Mouse (Mus musculus) CD4-positive helper T cell, adult 2 months (primary cell): ENCODE data around the gene Dcaf12.
A peak's percentile ranks its signal among the peaks of the same experiment; 100 is the strongest.

ENCODE experiments used
- DNase-seq: peaks from one replicate; pipeline ENCODE4 v3.0.0-alpha.2; 2012; ENCODE audit warnings: low read depth, missing footprints, low spot score

Dcaf12 gene

DNA sequence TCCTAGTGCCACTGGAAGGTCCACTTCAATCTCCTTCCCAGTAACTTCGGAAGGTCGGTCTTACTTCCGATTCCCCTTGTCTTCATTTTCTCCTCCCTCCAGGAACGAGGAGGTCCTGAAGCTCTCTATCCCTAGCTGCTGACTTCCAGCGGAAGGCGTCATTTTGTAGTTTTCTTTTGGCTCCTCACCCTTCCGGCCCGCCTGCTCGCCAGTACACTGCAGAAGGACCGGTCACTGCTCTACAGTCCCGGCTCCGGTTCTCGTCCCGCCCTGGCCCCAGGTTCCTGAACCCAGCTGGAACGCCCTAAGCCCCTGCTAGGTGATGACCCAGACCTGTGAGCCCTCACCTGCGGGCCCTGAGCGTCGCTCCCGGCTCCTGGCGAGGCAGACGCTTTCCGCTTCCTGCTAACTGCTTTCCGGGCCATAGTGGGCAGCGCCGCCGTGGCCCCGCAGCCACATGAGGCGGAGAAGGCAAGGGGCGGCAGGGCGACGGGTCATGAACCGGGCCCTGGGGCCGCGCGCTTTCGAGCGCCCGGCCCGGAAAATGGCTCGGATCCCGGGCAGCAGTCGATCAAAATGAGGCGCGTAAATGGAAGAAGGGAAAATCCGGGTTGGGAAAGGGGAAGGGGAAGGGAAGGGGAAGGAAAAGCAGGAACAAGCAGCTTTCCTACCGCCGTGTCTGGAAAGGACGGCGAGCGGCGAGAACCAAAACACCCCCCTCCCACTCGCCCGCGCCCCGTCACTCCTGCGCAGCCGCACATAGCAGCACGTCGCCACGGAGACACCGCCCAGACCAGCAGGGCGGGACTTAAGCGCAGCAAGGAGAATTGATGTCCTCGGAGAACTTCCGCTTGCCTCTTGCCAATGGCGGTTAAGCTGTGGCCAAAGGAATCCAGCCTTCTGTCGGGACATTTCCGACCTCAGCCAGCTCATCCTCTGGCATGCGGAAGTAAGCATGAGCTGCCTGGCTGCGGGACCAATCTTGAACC lies at the start of gene Dcaf12:
Gene Dcaf12 (minus strand): TSS at position 749 of the 989 bp plus-strand sequence.
- peak; percentile 94 for DNase-seq

DNA sequence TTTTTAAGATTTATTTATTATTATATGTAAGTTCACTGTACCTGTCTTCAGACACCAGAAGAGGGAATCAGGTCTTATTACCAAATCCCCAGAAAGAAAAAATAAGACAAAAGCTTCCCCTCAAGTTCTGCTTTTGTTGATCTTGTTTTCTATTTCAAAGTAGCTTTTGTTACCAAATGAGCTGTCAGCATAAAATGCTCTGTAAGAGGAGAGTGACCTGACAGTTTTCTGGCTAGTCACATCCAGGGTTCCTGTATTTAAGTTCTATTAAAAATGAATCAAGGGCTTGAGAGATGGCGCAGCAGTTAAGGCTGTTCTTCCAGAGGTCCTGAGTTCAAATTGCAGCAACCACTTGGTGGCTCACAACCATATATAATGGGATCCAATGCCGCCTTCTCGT lies 46.4 kb upstream of the Dcaf12 start:
- no peak for DNase-seq

DNA sequence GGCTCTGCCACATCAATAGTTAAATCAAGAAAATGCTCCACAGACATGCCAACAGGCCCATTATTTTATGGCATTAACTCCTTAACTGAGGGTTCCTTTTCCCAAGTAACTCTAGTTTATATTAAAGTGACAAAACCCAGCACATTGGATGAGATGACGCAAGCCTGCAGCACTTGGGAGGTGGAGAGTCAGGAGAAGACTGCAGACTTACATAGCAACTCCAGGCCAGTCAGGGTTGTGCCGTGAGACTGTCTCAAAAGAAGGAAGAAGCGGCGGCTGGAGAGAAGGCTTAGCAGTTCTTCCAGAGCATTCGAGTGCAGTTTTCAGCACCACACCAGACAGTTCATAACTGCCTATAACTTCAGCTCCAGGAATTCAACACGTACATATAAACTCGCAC lies 44.7 kb upstream of the Dcaf12 start:
- DNase-seq = no peak

DNA sequence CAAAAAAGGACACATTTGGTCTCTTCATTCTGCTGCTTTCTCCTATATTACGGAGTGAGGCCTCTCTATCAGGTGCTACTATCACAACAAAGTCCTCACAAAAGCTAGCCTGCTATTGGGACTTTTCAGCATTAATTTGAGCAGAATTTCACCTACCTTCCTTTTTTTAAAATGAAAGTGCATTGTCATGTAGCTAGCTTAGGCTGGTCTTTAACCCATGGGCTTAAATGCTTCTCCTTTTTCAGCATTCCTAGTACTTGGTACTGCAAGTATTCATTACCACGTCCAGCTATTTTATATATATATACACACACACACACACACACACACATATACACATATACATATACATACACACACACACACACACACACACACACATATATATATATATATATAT lies 44.0 kb upstream of the Dcaf12 start:
- no peak for DNase-seq

DNA sequence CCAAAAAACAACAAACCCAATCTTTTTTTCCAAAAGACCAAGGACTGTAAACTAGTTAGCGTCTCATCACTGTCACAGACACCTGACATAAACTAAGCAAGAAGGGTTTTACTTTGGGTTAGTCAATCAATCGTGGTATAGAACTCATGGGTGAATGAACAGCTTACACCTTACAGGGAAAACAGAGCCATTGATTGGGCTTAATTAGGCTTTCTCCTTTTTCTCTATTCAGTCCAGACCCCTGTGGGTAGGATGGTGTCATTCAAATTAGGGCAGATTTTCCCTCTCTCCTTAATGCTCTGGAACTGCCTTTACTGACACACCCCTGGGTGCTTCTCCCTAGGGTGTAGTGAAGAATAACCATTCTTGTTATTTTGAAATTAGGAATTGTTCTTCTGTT lies 42.5 kb upstream of the Dcaf12 start:
- DNase-seq = no peak

DNA sequence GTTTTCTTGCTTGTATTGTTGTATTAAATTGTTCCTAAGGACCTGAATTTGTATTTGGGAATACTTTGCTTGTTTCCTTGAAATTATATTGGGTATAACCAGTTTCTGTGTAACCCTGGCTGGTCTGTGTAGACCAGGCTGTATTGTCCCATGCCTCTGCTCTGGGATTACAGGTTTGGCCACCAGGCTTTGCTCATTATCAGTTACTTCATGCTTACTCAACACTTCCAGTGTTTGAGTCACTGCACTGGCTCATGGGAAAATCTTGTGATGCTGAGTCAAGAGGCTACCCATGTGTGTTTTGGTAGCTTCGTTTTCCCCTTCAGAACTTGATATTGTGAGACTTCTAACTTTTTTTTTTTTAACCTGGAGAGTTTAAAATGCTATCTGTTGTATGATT lies 38.6 kb upstream of the Dcaf12 start:
- DNase-seq = peak; percentile 18

DNA sequence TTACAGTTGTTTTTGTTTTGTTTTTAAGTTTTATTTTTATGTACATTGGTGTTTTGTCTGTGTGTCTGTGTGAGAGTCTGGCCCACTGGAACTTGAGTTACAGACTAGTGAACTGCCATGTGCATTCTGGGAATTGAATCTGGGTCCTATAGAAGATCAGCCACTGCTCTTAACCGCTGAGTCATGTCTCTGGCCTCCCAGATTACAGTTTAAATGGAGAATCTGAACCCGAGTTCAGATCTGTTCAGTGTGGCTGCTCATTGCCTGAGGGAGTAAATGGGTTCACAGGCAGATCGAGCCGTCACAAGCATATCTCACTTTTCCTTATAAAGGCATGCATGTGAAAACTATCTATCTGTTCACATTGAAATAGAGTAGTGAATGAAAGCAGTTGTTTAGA lies 38.1 kb upstream of the Dcaf12 start:
- DNase-seq = no peak

DNA sequence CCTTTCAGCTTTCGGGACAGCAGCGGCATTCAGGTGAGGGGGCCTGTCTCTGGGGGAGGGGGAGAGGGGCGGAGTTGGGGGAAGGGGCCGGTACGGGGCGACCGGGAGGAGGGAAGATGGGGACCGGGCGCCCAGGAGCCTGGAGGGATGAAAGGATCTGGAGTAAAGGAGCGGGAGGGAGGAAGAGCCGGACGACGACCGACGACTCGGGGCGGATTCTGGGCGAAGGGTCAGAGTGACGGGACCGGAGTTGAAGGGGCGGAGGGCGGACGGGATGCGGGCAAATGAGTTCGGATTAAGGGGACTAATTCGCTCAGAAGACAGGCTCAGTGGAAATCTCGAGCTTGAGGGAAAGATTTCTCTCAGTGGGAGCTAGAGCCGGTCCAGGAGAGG lies 34.5 kb upstream of the Dcaf12 start:
- DNase-seq = no peak

DNA sequence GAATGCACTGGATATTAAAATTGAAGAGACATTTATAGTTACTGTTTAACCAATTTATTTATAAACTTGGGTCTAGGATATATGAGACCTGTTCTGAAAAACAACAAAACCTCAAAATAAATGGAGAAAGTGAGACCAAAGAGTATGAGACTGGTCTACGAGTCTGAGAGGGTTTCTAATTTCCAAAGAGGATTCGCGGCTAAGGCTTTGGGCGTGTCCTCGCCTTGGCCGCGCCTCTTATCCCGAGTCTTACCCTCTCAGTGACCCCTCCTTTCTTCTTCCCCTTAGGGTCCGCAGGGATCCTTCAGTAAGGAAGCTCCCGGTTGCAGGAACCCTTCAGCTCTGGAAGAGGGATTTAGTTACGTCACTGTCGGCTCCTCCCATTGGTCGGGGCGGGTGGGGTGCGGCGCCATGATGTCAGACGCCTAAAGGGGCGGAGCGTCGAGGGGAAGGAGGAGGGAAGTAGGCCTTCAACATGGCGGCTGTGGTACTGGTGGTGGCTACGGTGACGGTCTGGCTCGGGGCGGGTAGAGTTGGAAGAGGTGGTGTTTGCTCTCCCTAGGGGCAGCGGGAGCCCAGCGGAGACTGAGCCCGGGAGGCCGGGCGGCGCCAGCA lies 34.0 kb upstream of the Dcaf12 start, which contains the start of gene Ubap1:
Gene Ubap1 (plus strand): TSS at position 413 of the 615 bp plus-strand sequence.
- DNase-seq = peak; percentile 94

DNA sequence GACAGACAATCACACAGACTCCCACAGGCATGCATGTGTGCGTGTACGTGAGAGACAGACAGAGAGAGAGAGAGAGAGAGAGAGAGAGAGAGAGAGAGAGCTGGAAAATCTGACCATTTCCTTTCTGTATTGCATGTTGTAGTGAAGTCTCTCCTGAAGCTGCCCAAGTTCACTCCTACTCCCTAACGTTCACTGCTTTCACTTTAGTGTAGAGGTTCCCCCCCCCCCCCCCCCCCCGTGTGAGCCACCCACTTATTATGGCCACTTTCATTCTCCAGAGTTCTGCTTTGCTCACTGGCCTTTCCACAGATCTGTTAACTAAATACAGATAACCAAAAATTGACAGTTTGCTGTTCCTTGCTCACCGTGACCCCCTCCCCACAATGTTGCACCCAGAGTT lies 33.1 kb upstream of the Dcaf12 start:
- peak; percentile 67 for DNase-seq

DNA sequence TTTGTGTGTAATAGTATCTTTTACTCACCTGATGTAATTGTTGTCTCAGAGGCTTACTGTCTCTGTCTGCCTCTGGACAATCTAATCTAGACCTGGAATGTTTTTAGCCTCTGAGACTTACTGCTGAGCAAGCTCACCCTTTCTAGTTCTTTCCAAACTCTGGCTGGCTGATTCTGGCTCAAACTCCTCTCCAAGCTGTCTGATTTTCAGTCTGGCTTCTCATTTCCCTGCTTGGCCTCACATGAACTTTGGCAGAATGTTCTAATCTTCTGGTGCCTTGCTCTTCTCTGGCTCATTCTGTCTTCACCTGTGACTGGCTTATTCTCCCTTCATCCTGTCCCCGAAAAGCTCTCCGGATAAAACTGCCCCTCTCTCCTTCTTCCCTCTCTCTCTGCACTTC lies 31.3 kb upstream of the Dcaf12 start:
- no peak for DNase-seq

DNA sequence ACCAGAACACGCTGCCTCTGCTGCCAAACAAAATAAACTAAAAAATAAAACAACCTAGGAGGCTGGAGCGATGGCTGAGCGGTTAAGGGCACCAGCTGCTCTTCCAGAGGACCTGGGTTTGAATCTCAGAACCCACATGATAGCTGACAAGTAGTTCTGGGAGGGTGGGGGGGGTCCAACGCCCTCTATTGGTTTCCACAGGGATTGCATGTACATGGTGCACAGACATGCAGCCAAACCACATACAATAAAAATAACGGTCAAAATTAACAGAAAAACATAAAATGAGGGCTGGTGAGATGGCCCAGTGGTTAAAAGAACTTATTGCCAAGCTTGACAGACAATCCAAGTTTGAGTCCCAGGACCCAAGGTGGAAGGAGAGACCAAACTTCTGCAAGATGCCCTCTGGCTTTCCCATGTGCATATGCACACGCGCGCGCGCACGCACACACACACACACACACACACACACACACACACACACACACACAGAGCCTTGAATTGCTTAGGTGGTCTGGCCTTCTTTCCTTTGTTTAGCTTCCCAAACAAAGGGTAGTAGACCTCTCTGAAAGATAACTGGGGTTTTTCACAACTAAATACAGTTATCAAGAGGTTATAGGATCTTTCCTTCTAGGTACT lies 26.3 kb upstream of the Dcaf12 start:
- no peak for DNase-seq

DNA sequence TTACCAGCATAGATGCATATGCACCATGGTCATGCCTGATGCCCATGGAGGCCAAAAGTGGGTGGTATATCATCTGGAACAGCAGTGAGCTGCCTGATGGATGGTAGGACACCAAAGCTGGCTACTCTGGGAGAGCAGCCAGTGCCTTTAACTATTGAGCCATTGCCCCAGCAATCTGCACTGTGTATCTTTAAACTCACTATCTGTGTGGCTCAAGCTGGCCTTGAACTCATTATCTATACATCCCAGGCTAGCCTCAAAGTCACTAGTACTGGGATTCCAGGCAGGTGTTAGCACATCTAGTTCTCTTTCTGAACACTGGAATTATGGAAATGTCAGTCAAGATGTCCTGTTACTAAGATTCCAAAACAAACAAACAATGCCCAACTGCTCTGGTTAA lies 21.9 kb upstream of the Dcaf12 start:
- no peak for DNase-seq

DNA sequence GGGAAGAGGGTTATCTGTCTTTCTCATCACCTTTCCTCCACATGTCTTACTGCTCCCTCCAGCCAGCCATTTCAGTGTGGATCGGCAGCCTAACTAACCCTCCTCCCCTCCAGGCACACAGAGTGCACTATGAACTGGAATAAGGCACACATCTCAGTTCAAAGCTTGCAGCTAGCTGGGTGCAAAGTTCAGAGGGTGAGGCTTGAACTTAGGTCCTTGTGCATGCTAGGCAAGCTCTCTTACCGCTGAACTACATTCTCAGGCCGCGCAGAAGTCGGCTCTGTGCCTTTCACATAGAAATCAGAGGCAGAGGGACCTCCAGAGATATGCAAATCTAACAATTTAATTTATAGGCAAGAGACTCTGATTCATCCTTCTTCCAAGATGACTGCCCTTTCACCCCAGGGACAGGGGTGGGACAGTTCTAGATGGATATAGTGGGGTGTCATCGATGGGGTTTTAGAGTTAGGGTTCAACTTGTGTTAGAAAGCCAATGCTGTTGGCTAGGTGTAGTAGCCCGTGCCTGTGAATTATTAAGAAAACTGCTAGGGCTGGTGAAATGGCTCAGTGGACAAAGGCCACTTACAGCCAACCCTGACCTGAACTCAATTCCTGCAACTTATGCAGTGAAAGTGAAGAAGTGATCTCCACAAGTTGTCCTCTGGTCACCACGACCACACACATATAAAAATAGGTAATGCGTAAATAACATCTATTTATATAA lies 17.2 kb upstream of the Dcaf12 start:
- no peak for DNase-seq

DNA sequence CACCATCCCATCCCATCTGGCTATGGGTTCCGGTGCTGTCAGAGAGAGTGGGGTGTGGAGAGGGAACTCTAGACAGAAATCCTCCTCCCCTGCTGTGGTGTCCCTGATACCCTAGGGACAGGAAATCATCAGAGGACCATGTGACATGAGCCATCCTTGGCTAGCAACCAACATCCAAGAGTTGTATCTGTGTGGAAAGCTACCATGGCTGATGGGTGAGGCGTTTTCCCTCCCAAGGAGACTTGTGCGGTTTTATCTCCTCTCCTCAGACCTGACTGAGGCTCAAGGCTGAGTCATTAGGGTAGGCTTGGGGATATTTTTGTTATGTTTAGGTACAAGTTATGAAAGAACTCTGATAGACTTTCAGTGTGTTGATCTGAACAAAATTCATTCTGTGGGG lies 16.4 kb upstream of the Dcaf12 start:
- no peak for DNase-seq

DNA sequence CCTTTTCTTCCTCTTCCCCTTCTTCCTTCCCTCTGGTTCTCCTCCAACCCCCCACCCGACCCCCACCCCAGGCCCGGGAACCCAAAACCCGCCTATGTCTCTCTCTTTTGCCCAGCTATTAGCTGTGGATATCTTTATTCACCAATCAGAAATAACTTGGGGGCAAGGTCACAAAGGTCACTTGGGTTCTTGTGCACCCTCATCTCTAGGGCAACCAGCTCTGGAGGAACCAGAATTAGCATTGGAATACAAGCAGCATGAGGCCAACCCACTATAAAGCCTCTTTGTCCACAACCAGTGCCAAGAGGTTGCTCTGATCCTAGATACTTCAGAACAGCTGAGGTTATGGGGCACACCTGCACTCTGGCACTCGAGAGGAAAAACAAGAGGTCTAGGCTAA lies 14.8 kb upstream of the Dcaf12 start:
- no peak for DNase-seq

DNA sequence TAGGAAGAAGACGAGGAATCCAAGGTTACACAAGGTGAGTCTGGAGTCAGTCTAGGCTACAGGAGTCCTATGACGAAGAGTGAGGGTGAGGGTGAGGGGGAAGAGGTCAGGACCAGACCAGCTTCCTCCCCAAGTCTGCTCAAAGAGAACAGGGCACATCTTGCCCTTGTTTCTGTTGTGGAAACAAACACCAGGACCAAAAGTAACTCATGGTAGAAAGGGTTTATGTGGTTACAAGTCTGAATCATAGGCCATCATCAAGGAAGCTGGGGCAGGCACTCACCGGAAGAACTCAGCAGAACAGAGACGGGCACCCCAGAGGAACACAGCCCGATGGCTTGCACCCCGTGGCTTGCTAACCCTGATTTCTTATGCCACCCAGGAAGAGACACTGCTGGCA lies 12.2 kb upstream of the Dcaf12 start:
- peak; percentile 47 for DNase-seq

DNA sequence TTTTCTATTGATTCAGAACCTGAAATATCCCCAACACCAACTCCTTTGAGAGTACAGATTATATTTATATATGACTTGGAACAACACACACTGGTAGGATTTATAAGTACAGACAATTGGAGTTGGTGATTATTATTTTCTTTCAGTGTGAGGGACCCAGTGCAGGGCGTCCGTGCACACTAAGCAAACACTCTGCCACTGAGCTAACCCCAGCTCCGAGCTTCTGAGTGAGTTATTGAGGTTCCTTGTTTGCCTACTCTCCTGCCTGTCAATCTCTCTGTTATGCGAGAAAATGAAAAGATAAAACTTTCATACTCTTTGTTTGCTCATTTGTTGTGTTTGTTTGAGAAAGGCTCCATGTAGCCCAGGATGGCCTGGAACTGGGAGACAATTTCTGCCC lies 6.3 kb upstream of the Dcaf12 start:
- no peak for DNase-seq

DNA sequence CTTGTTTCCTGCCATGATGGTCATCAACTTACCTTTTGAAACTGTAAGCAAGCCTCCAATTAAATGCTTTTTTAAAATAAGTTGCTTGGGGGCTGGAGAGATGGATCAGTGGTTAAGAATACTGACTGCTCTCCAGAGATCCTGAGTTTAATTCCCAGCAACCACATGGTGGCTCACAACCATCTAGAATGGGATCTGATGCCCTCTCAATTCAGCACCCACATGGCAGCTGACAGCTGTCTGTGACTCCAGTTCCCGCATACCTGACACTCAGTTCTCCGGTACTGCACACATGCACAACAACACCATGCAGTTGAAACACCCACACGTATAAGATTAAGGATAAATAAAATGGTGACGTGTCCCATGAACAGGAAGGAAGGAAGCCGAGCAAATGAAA lies 3.6 kb upstream of the Dcaf12 start:
- DNase-seq = no peak

DNA sequence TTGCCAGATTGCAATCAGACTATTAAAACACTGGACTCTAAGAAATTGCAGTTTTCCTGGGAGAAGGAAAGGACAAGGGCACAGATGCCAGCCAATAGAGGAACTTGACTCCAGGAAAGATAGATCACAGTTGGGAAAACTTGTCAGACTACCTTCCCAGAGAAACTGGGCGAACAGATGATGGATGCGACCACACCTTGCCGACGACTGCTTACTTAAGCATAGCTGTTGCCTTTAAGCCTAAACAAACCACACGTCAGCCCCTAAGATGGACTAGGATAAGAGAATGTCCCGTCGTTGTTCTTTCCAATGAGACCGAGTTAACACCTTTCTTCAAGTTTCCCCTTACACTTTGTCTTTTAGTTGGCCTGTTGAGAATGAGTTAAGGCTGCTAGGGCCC lies 484 bp upstream of the Dcaf12 start:
- DNase-seq = no peak

DNA sequence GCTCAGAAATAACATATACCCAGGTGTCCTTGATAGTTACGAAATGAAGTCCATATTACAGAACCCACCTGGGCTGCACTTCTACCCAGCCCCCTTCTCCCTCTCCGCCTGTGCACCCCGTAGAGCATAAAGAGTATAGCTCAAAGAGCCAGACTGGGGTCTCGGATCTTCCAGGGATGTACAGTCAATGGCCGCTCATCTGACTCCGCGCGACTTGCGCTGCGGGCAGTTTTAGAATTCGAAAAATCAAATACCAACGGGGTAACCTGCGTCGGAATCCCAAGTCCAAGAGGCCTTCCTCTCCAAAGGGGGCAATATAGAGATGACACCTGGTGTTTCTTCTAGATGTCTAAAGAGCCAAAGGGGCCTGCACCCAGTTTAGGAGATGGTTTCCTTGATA lies 967 bp downstream of the Dcaf12 start:
- DNase-seq = no peak
